Mouse (Mus musculus) midbrain, embryonic 12.5 days (tissue): Measurements from ENCODE around the gene Dhrs7b. TPM values are rescaled to one million over a fixed set of nuclear protein-coding genes. Genes with fewer than 3 reads are reported as not detected.

ENCODE experiments used
- ATAC-seq: fragments of 200-750 bp; cut with Nextera tagmentation; 2 replicates; pipeline ENCODE4 v1.8.0; 2017; ENCODE audit warnings: low read depth, moderate TSS enrichment, moderate library complexity; ENCODE audit not compliant: low FRiP score
- H3K27ac ChIP-seq: fragments of 300-500 bp; sonication (generic); replicated peaks from 2 replicates; pipeline ENCODE4 v1.5.1; 2016; ENCODE audit warnings: mild to moderate bottlenecking
- H3K27me3 ChIP-seq: fragments of 300-500 bp; sonication (generic); 2 replicates; pipeline ENCODE4 v1.6.1; 2016; ENCODE audit warnings: mild to moderate bottlenecking
- H3K36me3 ChIP-seq: fragments of 300-500 bp; sonication (generic); 2 replicates; pipeline ENCODE4 v1.6.1; 2016
- H3K4me1 ChIP-seq: fragments of 300-500 bp; sonication (generic); 2 replicates; pipeline ENCODE4 v1.6.1; 2016
- H3K4me2 ChIP-seq: fragments of 300-500 bp; sonication (generic); replicated peaks from 2 replicates; pipeline ENCODE4 v1.6.1; 2016; ENCODE audit warnings: mild to moderate bottlenecking, moderate library complexity
- H3K4me3 ChIP-seq: fragments of 300-500 bp; sonication (generic); 2 replicates; pipeline ENCODE4 v1.5.1; 2016; ENCODE audit warnings: mild to moderate bottlenecking
- H3K9ac ChIP-seq: fragments of 300-500 bp; sonication (generic); replicated peaks from 2 replicates; pipeline ENCODE4 v1.6.1; 2016; ENCODE audit warnings: mild to moderate bottlenecking, moderate library complexity
- H3K9me3 ChIP-seq: fragments of 300-500 bp; sonication (generic); 2 replicates; pipeline ENCODE4 v1.6.1; 2016; ENCODE audit warnings: mild to moderate bottlenecking
- WGBS: fragments of 180-500 bp; shearing (Covaris S2); methylation state at CpG from one replicate; pipeline ENCODE4 v1.1.7; 2016; 5-methylcytosine and 5-hydroxymethylcytosine counted together
- polyA plus RNA-seq: library from polyadenylated mRNA; unstranded; fragments of >200 nt; fragmentation: Nextera tagmentation; extraction: Ambion mirVana; gene quantifications from 2 replicates; pipeline ENCODE4 v1.2.1, GENCODE M21; 2016

The Dhrs7b gene
- polyA plus RNA-seq, 1 experiment from 2014 or later = 24.7 TPM

GRCm38 (mm10) chr11:60905407-60906120 lies 75.1 kb downstream of the Dhrs7b start:
- no peak overlapping the region for H3K4me2 ChIP-seq
- H3K4me1 ChIP-seq = no peaks in the 10 kb centered on the region
- no peak overlapping the region for H3K9ac ChIP-seq
- WGBS = 89% methylated on average over 10 of the region's 10 CpGs
- no peak overlapping the region for H3K27ac ChIP-seq
- no peaks in the 10 kb centered on the region for H3K9me3 ChIP-seq
- no peak for ATAC-seq
- no peak overlapping the region for H3K4me3 ChIP-seq
- peaks cover 36% of the 10 kb centered on the region for H3K36me3 ChIP-seq
- H3K27me3 ChIP-seq = no peaks in the 10 kb centered on the region

- no peak for ATAC-seq
- no peak overlapping the region for H3K9ac ChIP-seq
- 93% methylated on average over 4 of the region's 4 CpGs for WGBS
Observed at GRCm38 (mm10) chr11:60906449-60906848, 76.0 kb downstream of the Dhrs7b start.

GRCm38 (mm10) chr11:60908073-60908472 lies 77.6 kb downstream of the Dhrs7b start:
- no peak overlapping the region for H3K27ac ChIP-seq
- 71% methylated on average over 3 of the region's 3 CpGs for WGBS
- H3K9me3 ChIP-seq = no peaks in the 10 kb centered on the region
- peaks cover 17% of the 10 kb centered on the region for H3K4me1 ChIP-seq
- H3K4me3 ChIP-seq = no peak overlapping the region
- H3K9ac ChIP-seq = no peak overlapping the region
- peaks cover 35% of the 10 kb centered on the region for H3K36me3 ChIP-seq
- no peak for ATAC-seq
- H3K4me2 ChIP-seq = no peak overlapping the region
- H3K27me3 ChIP-seq = no peaks in the 10 kb centered on the region

More at GRCm38 (mm10) chr11:60906449-60906848, 76.0 kb downstream of the Dhrs7b start:
- Histone ChIP-seq H3K27me3 (no peaks in the 10 kb centered on the region), H3K36me3 (peaks cover 36% of the 10 kb centered on the region), H3K4me1 (0 out of 2 replicates have a peak, but pooled peaks cover 2% of the 10 kb centered on the region), H3K4me2 (no peak overlapping the region), H3K9me3 (no peaks in the 10 kb centered on the region), H3K4me3 (no peak overlapping the region), H3K27ac (no peak overlapping the region)

GRCm38 (mm10) chr11:60909626-60910025 lies 79.2 kb downstream of the Dhrs7b start:
- Histone ChIP-seq H3K36me3 (peaks cover 20% of the 10 kb centered on the region), H3K27me3 (no peaks in the 10 kb centered on the region), H3K4me1 (peaks cover 24% of the 10 kb centered on the region), H3K4me3 (no peak overlapping the region), H3K27ac (no peak overlapping the region), H3K4me2 (no peak overlapping the region), H3K9ac (no peak overlapping the region), H3K9me3 (no peaks in the 10 kb centered on the region)
- no peak for ATAC-seq
- WGBS = 80% methylated on average over 1 of the region's 1 CpGs

Other genes with a start within 250 kb of the Dhrs7b start
- 135 TPM in 2 replicates for gene Llgl1, start 130.9 kb upstream of the Dhrs7b start, polyA plus RNA-seq
- 76.1 and 76.9 TPM in 2 replicates for gene Flii, start 103.4 kb upstream of the Dhrs7b start, polyA plus RNA-seq
- 14.3 and 15.2 TPM in 2 replicates for gene Mief2, start 102.2 kb upstream of the Dhrs7b start, polyA plus RNA-seq
- 17.8 and 20.5 TPM in 2 replicates for gene Top3a, start 53.3 kb upstream of the Dhrs7b start, polyA plus RNA-seq
- 11.3 and 11.6 TPM in 2 replicates for gene Smcr8, start 53.1 kb upstream of the Dhrs7b start, polyA plus RNA-seq
- 36.4 and 40.0 TPM in 2 replicates for gene Shmt1, start 18.9 kb upstream of the Dhrs7b start, polyA plus RNA-seq
- gene Tmem11, start 48.6 kb downstream of the Dhrs7b start, polyA plus RNA-seq = 48.3 and 49.7 TPM in 2 replicates
- 24.3 and 27.3 TPM in 2 replicates for gene Natd1, start 84.1 kb downstream of the Dhrs7b start, polyA plus RNA-seq
- gene Map2k3, start 101.4 kb downstream of the Dhrs7b start, polyA plus RNA-seq = 39.2 and 41.9 TPM in 2 replicates
- gene Kcnj12, start 191.9 kb downstream of the Dhrs7b start, polyA plus RNA-seq = 0.45 and 0.50 TPM in 2 replicates